Mouse (Mus musculus) midbrain, embryonic 16.5 days (tissue): ENCODE measurements at regions not wholly inside any gene's neighbourhood (a gene's known extent, or its start where the extent isn't known, plus 50 kb on each side); places are given as distances from the start of the nearest gene placed in this dataset.

Experiments used
- ATAC-seq: fragments of 200-750 bp; cut with Nextera tagmentation; 2 replicates; pipeline ENCODE4 v1.8.0; 2017; ENCODE audit warnings: moderate TSS enrichment
- H3K27ac ChIP-seq: fragments of 300-500 bp; sonication (generic); 2 replicates; pipeline ENCODE4 v1.5.1; 2014; ENCODE audit warnings: mild to moderate bottlenecking, low read length, mixed read lengths
- H3K27me3 ChIP-seq: fragments of 300-500 bp; sonication (generic); 2 replicates; pipeline ENCODE4 v1.6.1; 2014; ENCODE audit warnings: low read depth, low read length, mixed read lengths; ENCODE audit not compliant: control insufficient read depth, insufficient read depth
- H3K36me3 ChIP-seq: fragments of 300-500 bp; sonication (generic); 2 replicates; pipeline ENCODE4 v1.6.1; 2014; ENCODE audit warnings: mild to moderate bottlenecking, low read length, moderate library complexity, mixed read lengths; ENCODE audit not compliant: control insufficient read depth, insufficient read depth
- H3K4me1 ChIP-seq: fragments of 300-500 bp; sonication (generic); 2 replicates; pipeline ENCODE4 v1.6.1; 2014; ENCODE audit warnings: mild to moderate bottlenecking, low read length, mixed read lengths; ENCODE audit not compliant: control insufficient read depth, insufficient read depth
- H3K4me2 ChIP-seq: fragments of 300-500 bp; sonication (generic); 2 replicates; pipeline ENCODE4 v1.6.1; 2014; ENCODE audit warnings: mild to moderate bottlenecking, low read length, mixed read lengths
- H3K4me3 ChIP-seq: fragments of 300-500 bp; sonication (generic); 2 replicates; pipeline ENCODE4 v1.5.1; 2014; ENCODE audit warnings: low read depth, mild to moderate bottlenecking, low read length, moderate library complexity, mixed read lengths
- H3K9ac ChIP-seq: fragments of 300-500 bp; sonication (generic); 2 replicates; pipeline ENCODE4 v1.6.1; 2014; ENCODE audit warnings: low read depth, low read length, mixed read lengths
- H3K9me3 ChIP-seq: fragments of 300-500 bp; sonication (generic); replicated peaks from 2 replicates; pipeline ENCODE4 v1.6.1; 2014; ENCODE audit warnings: mild to moderate bottlenecking, low read length, mixed read lengths; ENCODE audit not compliant: control insufficient read depth, poor library complexity, severe bottlenecking
- WGBS: fragments of 180-500 bp; shearing (Covaris S2); extraction: QIAGEN DNeasy Blood & Tissue Kit; methylation state at CpG from one replicate; pipeline ENCODE4 v1.1.7; 2014; 5-methylcytosine and 5-hydroxymethylcytosine counted together

DNA sequence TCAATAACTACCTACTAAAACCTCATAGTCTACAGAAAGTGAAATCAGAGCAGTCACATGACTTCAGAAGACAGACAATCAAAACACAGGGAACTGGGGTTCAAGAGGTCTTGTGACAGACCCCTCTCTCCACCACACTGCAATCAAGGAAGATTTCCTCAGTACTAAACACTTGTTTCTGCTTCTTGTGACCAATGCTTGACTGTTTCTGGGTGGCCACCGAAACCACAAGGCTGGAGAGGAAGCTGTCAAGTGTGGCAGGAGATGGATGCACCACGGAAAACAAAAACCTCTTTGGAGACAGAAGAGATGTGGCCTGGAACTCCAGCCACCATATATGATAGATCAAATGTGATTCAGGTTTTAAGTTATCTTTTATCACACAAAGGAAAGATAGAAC, 225.3 kb upstream of the Il12b start:
- no peak overlapping the region for H3K9ac ChIP-seq
- ATAC-seq: no peak
- no peaks in the 10 kb centered on the region for H3K4me1 ChIP-seq
- no peak overlapping the region for H3K4me2 ChIP-seq
- no peak overlapping the region for H3K27ac ChIP-seq
- no peak overlapping the region for H3K4me3 ChIP-seq
- no peaks in the 10 kb centered on the region for H3K9me3 ChIP-seq
- 83% methylated on average over 2 of the region's 2 CpGs for WGBS
- H3K27me3 ChIP-seq: no peaks in the 10 kb centered on the region
- no peaks in the 10 kb centered on the region for H3K36me3 ChIP-seq

- H3K27me3 ChIP-seq: no peaks in the 10 kb centered on the region
- ATAC-seq: no peak
- no peak overlapping the region for H3K27ac ChIP-seq
- 87% methylated on average over 3 of the region's 3 CpGs for WGBS
- H3K9me3 ChIP-seq: no peaks in the 10 kb centered on the region
- no peak overlapping the region for H3K4me2 ChIP-seq
- no peak overlapping the region for H3K9ac ChIP-seq
- no peak overlapping the region for H3K4me3 ChIP-seq
- H3K4me1 ChIP-seq: no peaks in the 10 kb centered on the region
- no peaks in the 10 kb centered on the region for H3K36me3 ChIP-seq
Measured at GRCm38 (mm10) chr11:44179711-44180110, 220.2 kb upstream of the Il12b start.

- H3K4me3 ChIP-seq: no peak overlapping the region
- H3K36me3 ChIP-seq: no peaks in the 10 kb centered on the region
- H3K27me3 ChIP-seq: no peaks in the 10 kb centered on the region
- no peaks in the 10 kb centered on the region for H3K9me3 ChIP-seq
- H3K9ac ChIP-seq: no peak overlapping the region
- no peak overlapping the region for H3K27ac ChIP-seq
- no peaks in the 10 kb centered on the region for H3K4me1 ChIP-seq
- WGBS: 87% methylated on average over 3 of the region's 3 CpGs
- ATAC-seq: no peak
- no peak overlapping the region for H3K4me2 ChIP-seq
Measured at GRCm38 (mm10) chr11:44183823-44184222, 216.0 kb upstream of the Il12b start.

- Histone ChIP-seq H3K4me1 (no peaks in the 10 kb centered on the region), H3K27me3 (no peaks in the 10 kb centered on the region)
- 84% methylated on average over 9 of the region's 9 CpGs for WGBS
Measured at GRCm38 (mm10) chr11:44185218-44185890, 214.5 kb upstream of the Il12b start.

DNA sequence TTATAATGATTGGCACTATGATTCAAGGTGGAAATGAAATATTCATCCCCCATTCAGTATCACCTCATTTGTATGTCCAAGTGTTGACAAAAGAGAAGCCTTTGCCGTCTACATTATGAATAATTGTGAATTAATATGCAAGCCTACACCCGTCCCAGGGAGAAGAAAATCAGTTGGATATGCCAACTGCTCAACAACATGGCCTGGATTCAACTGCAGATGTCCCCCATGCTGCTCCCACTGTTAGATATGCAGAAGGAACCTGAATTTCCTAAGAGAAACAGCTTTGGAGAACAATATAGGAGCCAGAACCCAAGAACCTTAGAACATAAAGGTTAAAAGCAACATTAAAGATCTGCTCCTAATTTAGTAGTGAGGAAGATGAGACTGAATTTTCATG, 211.7 kb upstream of the Il12b start:
- ATAC-seq: no peak
- H3K4me2 ChIP-seq: no peak overlapping the region
- H3K36me3 ChIP-seq: no peaks in the 10 kb centered on the region
- H3K27ac ChIP-seq: no peak overlapping the region
- no peaks in the 10 kb centered on the region for H3K4me1 ChIP-seq
- H3K9ac ChIP-seq: no peak overlapping the region
- no peaks in the 10 kb centered on the region for H3K27me3 ChIP-seq
- H3K9me3 ChIP-seq: no peaks in the 10 kb centered on the region
- no peak overlapping the region for H3K4me3 ChIP-seq
- 63% methylated on average over 2 of the region's 2 CpGs for WGBS

More at GRCm38 (mm10) chr11:44185218-44185890, 214.5 kb upstream of the Il12b start:
- no peak for ATAC-seq
- no peak overlapping the region for H3K4me3 ChIP-seq
- no peak overlapping the region for H3K27ac ChIP-seq
- H3K9ac ChIP-seq: no peak overlapping the region
- no peaks in the 10 kb centered on the region for H3K36me3 ChIP-seq
- H3K4me2 ChIP-seq: no peak overlapping the region
- H3K9me3 ChIP-seq: no peaks in the 10 kb centered on the region

DNA sequence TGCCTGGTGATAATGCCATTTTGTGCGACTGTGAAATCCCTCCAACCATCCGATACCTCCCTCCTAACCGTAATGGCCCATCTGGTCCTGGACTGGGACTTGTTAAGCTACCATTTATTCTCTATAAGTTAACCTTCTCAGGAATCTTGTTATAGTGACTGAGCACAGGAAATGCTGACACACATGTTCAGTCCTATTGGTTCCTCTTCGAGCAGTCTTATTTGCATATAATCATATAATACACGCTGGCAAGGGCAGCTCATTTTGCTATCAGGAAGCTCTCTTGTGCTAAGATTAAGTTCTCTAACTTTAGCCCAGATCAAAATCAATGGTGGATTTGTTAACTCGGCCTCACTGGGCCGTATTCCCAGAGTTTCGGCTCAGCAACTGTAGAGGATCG, 206.1 kb upstream of the Il12b start:
- ATAC-seq: no peak
- no peak overlapping the region for H3K27ac ChIP-seq
- WGBS: 68% methylated on average over 9 of the region's 9 CpGs
- no peak overlapping the region for H3K9ac ChIP-seq
- H3K4me1 ChIP-seq: no peaks in the 10 kb centered on the region
- no peak overlapping the region for H3K4me2 ChIP-seq
- no peak overlapping the region for H3K4me3 ChIP-seq
- H3K36me3 ChIP-seq: no peaks in the 10 kb centered on the region
- no peaks in the 10 kb centered on the region for H3K27me3 ChIP-seq
- H3K9me3 ChIP-seq: no peaks in the 10 kb centered on the region

DNA sequence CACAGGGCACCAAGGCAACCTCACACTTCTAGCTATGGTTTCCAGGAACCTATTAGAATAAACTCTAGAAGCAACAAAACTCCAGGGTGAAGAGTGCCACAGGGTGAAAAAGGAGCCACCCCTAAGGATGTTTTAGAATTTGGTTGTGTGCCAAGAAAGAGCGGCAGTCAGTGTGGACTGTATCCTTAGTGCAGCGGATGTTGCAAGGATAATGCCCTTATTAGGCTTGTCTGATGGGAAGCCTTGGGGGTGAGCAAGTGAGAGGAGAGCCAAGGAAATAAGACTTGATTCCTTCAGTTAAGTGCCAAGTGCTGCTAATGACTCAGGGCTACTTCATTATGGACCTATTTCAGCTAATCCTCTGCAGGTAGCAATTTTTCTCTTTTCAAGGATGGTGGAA, 197.1 kb upstream of the Il12b start:
- no peak overlapping the region for H3K9ac ChIP-seq
- no peaks in the 10 kb centered on the region for H3K4me1 ChIP-seq
- H3K27me3 ChIP-seq: no peaks in the 10 kb centered on the region
- WGBS: 94% methylated on average over 2 of the region's 2 CpGs
- no peaks in the 10 kb centered on the region for H3K36me3 ChIP-seq
- no peak for ATAC-seq
- H3K9me3 ChIP-seq: no peaks in the 10 kb centered on the region
- no peak overlapping the region for H3K27ac ChIP-seq
- H3K4me3 ChIP-seq: no peak overlapping the region
- H3K4me2 ChIP-seq: no peak overlapping the region

- ATAC-seq: no peak
- no peak overlapping the region for H3K4me2 ChIP-seq
- 92% methylated on average over 3 of the region's 3 CpGs for WGBS
Measured at GRCm38 (mm10) chr11:44204384-44204783, 195.5 kb upstream of the Il12b start.

GRCm38 (mm10) chr11:44206866-44207265, 193.0 kb upstream of the Il12b start:
- WGBS: 91% methylated on average over 4 of the region's 4 CpGs
- H3K9me3 ChIP-seq: no peaks in the 10 kb centered on the region
- H3K27me3 ChIP-seq: no peaks in the 10 kb centered on the region
- H3K27ac ChIP-seq: no peak overlapping the region
- no peaks in the 10 kb centered on the region for H3K36me3 ChIP-seq
- H3K9ac ChIP-seq: no peak overlapping the region
- no peak overlapping the region for H3K4me2 ChIP-seq
- no peak for ATAC-seq
- no peak overlapping the region for H3K4me3 ChIP-seq
- H3K4me1 ChIP-seq: no peaks in the 10 kb centered on the region

More at GRCm38 (mm10) chr11:44204384-44204783, 195.5 kb upstream of the Il12b start:
- no peaks in the 10 kb centered on the region for H3K27me3 ChIP-seq
- no peak overlapping the region for H3K27ac ChIP-seq
- H3K36me3 ChIP-seq: no peaks in the 10 kb centered on the region
- H3K4me3 ChIP-seq: no peak overlapping the region
- no peaks in the 10 kb centered on the region for H3K4me1 ChIP-seq
- no peak overlapping the region for H3K9ac ChIP-seq
- no peaks in the 10 kb centered on the region for H3K9me3 ChIP-seq
